Mouse (Mus musculus): ENCODE measurements around the gene Senp3. TPM values are rescaled to one million over a fixed set of nuclear protein-coding genes. Genes with fewer than 3 reads are reported as not detected.
"Not testable (repeated sequence)": the region's sequence is repeated elsewhere in the genome, so short reads cannot be mapped to it uniquely, and the experiment has no call there.

Senp3 gene
- 136 and 141 TPM in 2 replicates for polyA plus RNA-seq (2016; fragmentation: Nextera tagmentation; extraction: Ambion mirVana)

GRCm38 (mm10) chr11:69681314-69682208 lies at the start of gene Senp3:
Senp3 (minus strand) TSS chr11:69682084.
- WGBS: under 1% methylated on average over 80 of the region's 80 CpGs
- no peaks in the 10 kb centered on the region for H3K9me3 ChIP-seq
- H3K4me1 ChIP-seq: peaks cover 51% of the 10 kb centered on the region
- H3K36me3 ChIP-seq (replicated peaks): peaks cover 41% of the 10 kb centered on the region
- H3K27ac ChIP-seq (replicated peaks): peak within 1 kb of the TSS; percentile 94
- DNase-seq (ENCODE audit: low spot score): peak; percentile 99
- peaks cover 18% of the 10 kb centered on the region; the same call in 1 of the 2 replicates for H3K27me3 ChIP-seq (replicated peaks; ENCODE audit: low read depth, poor library complexity, severe bottlenecking)
- H3K4me3 ChIP-seq: peak within 1 kb of the TSS; percentile 81

GRCm38 (mm10) chr11:69731408-69731807 lies 49.5 kb upstream of the Senp3 start:
- not testable (repeated sequence) for H3K4me1 ChIP-seq; H3K4me3 ChIP-seq; H3K27ac ChIP-seq (replicated peaks); H3K27me3 ChIP-seq (replicated peaks; ENCODE audit: low read depth, poor library complexity, severe bottlenecking); DNase-seq (ENCODE audit: low spot score); H3K9me3 ChIP-seq
- H3K36me3 ChIP-seq (replicated peaks): peaks cover 43% of the 10 kb centered on the region
- 69% methylated on average over 3 of the region's 3 CpGs for WGBS

GRCm38 (mm10) chr11:69729063-69729462 lies 47.2 kb upstream of the Senp3 start:
- Histone ChIP-seq H3K27ac (replicated peaks) (no peak overlapping the region), H3K4me1 (no peaks in the 10 kb centered on the region), H3K9me3 (no peaks in the 10 kb centered on the region), H3K4me3 (no peak overlapping the region), H3K36me3 (replicated peaks) (peaks cover 20% of the 10 kb centered on the region), H3K27me3 (replicated peaks; ENCODE audit: low read depth, poor library complexity, severe bottlenecking) (no peaks in the 10 kb centered on the region)
- DNase-seq (ENCODE audit: low spot score): peak; percentile 62
- 15% methylated on average over 3 of the region's 3 CpGs for WGBS

GRCm38 (mm10) chr11:69725951-69726350 lies 44.1 kb upstream of the Senp3 start:
- Histone ChIP-seq H3K4me1 (no peaks in the 10 kb centered on the region), H3K4me3 (no peak overlapping the region), H3K27me3 (replicated peaks; ENCODE audit: low read depth, poor library complexity, severe bottlenecking) (no peaks in the 10 kb centered on the region), H3K9me3 (no peaks in the 10 kb centered on the region), H3K36me3 (replicated peaks) (no peaks in the 10 kb centered on the region), H3K27ac (replicated peaks) (no peak overlapping the region)
- DNase-seq (ENCODE audit: low spot score): no peak
- WGBS: 45% methylated on average over 5 of the region's 5 CpGs

- H3K4me1 ChIP-seq: peaks cover 8% of the 10 kb centered on the region
- no peaks in the 10 kb centered on the region for H3K36me3 ChIP-seq (replicated peaks)
- DNase-seq (ENCODE audit: low spot score): no peak
- WGBS: 51% methylated on average over 2 of the region's 2 CpGs
- H3K4me3 ChIP-seq: no peak overlapping the region
- H3K27me3 ChIP-seq (replicated peaks; ENCODE audit: low read depth, poor library complexity, severe bottlenecking): no peaks in the 10 kb centered on the region
- H3K27ac ChIP-seq (replicated peaks): no peak overlapping the region
- no peaks in the 10 kb centered on the region for H3K9me3 ChIP-seq
Observed at GRCm38 (mm10) chr11:69723074-69723473, 41.2 kb upstream of the Senp3 start.

- DNase-seq (ENCODE audit: low spot score): no peak
- no peaks in the 10 kb centered on the region for H3K9me3 ChIP-seq
- peaks cover 16% of the 10 kb centered on the region for H3K4me1 ChIP-seq
- no peak overlapping the region for H3K27ac ChIP-seq (replicated peaks)
- H3K27me3 ChIP-seq (replicated peaks; ENCODE audit: low read depth, poor library complexity, severe bottlenecking): no peaks in the 10 kb centered on the region
- no peaks in the 10 kb centered on the region for H3K36me3 ChIP-seq (replicated peaks)
- WGBS: 75% methylated on average over 6 of the region's 6 CpGs
- no peak overlapping the region for H3K4me3 ChIP-seq
Observed at GRCm38 (mm10) chr11:69720852-69721251, 39.0 kb upstream of the Senp3 start.

- WGBS: 72% methylated on average over 6 of the region's 6 CpGs
- DNase-seq (ENCODE audit: low spot score): no peak
- H3K9me3 ChIP-seq: no peaks in the 10 kb centered on the region
- no peak overlapping the region for H3K27ac ChIP-seq (replicated peaks)
- no peaks in the 10 kb centered on the region for H3K36me3 ChIP-seq (replicated peaks)
- no peak overlapping the region for H3K4me3 ChIP-seq
- peaks cover 31% of the 10 kb centered on the region for H3K4me1 ChIP-seq
- no peaks in the 10 kb centered on the region for H3K27me3 ChIP-seq (replicated peaks; ENCODE audit: low read depth, poor library complexity, severe bottlenecking)
Observed at GRCm38 (mm10) chr11:69719423-69719822, 37.5 kb upstream of the Senp3 start.

GRCm38 (mm10) chr11:69718661-69719060 lies 36.8 kb upstream of the Senp3 start:
- peak; percentile 53 for DNase-seq (ENCODE audit: low spot score)
- H3K36me3 ChIP-seq (replicated peaks): no peaks in the 10 kb centered on the region
- no peaks in the 10 kb centered on the region for H3K9me3 ChIP-seq
- H3K27me3 ChIP-seq (replicated peaks; ENCODE audit: low read depth, poor library complexity, severe bottlenecking): no peaks in the 10 kb centered on the region
- peaks cover 34% of the 10 kb centered on the region for H3K4me1 ChIP-seq
- 27% methylated on average over 15 of the region's 15 CpGs for WGBS
- H3K4me3 ChIP-seq: no peak overlapping the region
- H3K27ac ChIP-seq (replicated peaks): peak overlapping the region; percentile 75

- peak overlapping the region; percentile 52 for H3K27ac ChIP-seq (replicated peaks)
Observed at GRCm38 (mm10) chr11:69716953-69717352, 35.1 kb upstream of the Senp3 start.

GRCm38 (mm10) chr11:69715929-69716328 lies 34.0 kb upstream of the Senp3 start:
- 32% methylated on average over 5 of the region's 5 CpGs for WGBS
- H3K27ac ChIP-seq (replicated peaks): peak overlapping the region; percentile 75

More at GRCm38 (mm10) chr11:69716953-69717352, 35.1 kb upstream of the Senp3 start:
- Histone ChIP-seq H3K4me3 (no peak overlapping the region), H3K9me3 (no peaks in the 10 kb centered on the region), H3K4me1 (peaks cover 41% of the 10 kb centered on the region), H3K36me3 (replicated peaks) (no peaks in the 10 kb centered on the region), H3K27me3 (replicated peaks; ENCODE audit: low read depth, poor library complexity, severe bottlenecking) (no peaks in the 10 kb centered on the region)
- 71% methylated on average over 4 of the region's 4 CpGs for WGBS
- DNase-seq (ENCODE audit: low spot score): no peak

GRCm38 (mm10) chr11:69715482-69715881 lies 33.6 kb upstream of the Senp3 start:
- Histone ChIP-seq H3K27ac (replicated peaks) (peak overlapping the region; percentile 75), H3K4me1 (peaks cover 41% of the 10 kb centered on the region), H3K27me3 (replicated peaks; ENCODE audit: low read depth, poor library complexity, severe bottlenecking) (no peaks in the 10 kb centered on the region), H3K4me3 (0 out of 2 replicates have a peak overlapping the region, but pooled peaks have one; percentile 27), H3K36me3 (replicated peaks) (no peaks in the 10 kb centered on the region), H3K9me3 (no peaks in the 10 kb centered on the region)
- peak; percentile 56 for DNase-seq (ENCODE audit: low spot score)
- 54% methylated on average over 9 of the region's 9 CpGs for WGBS

More at GRCm38 (mm10) chr11:69715929-69716328, 34.0 kb upstream of the Senp3 start:
- Histone ChIP-seq H3K9me3 (no peaks in the 10 kb centered on the region), H3K4me3 (no peak overlapping the region), H3K27me3 (replicated peaks; ENCODE audit: low read depth, poor library complexity, severe bottlenecking) (no peaks in the 10 kb centered on the region), H3K4me1 (peaks cover 41% of the 10 kb centered on the region), H3K36me3 (replicated peaks) (no peaks in the 10 kb centered on the region)
- DNase-seq (ENCODE audit: low spot score): peak; percentile 68

GRCm38 (mm10) chr11:69714636-69715329 lies 32.9 kb upstream of the Senp3 start:
- Histone ChIP-seq H3K4me1 (peaks cover 45% of the 10 kb centered on the region), H3K9me3 (no peaks in the 10 kb centered on the region), H3K4me3 (peak overlapping the region; percentile 27), H3K27me3 (replicated peaks; ENCODE audit: low read depth, poor library complexity, severe bottlenecking) (no peaks in the 10 kb centered on the region), H3K36me3 (replicated peaks) (no peaks in the 10 kb centered on the region), H3K27ac (replicated peaks) (peak overlapping the region; percentile 75)
- 50% methylated on average over 18 of the region's 18 CpGs for WGBS
- peak; percentile 81 for DNase-seq (ENCODE audit: low spot score)

All from embryonic facial prominence, embryonic 10.5 days (tissue).